Mouse (Mus musculus) lung, adult 2 months (tissue): ENCODE data around the gene Rusc1.

ENCODE experiments used
- CTCF ChIP-seq: fragments of 200-500 bp; IDR thresholded peaks from 2 replicates; pipeline ENCODE4 v1.5.1; 2011; ENCODE audit warnings: mild to moderate bottlenecking, low read length, control low read depth; ENCODE audit not compliant: insufficient read depth
- POLR2A ChIP-seq: fragments of 200-500 bp; IDR thresholded peaks from 2 replicates; pipeline ENCODE4 v1.6.1; 2011; ENCODE audit warnings: low read depth, mild to moderate bottlenecking, control low read depth, low read length, borderline replicate concordance; ENCODE audit errors: extremely low read depth

- TF ChIP-seq CTCF (no peak), POLR2A (no peak)
Observed at GRCm38 (mm10) chr3:89131816-89132215, 38.7 kb upstream of the Rusc1 start.
